Mouse (Mus musculus): ENCODE data around the gene Mafk. TPM values are rescaled to one million over a fixed set of nuclear protein-coding genes. Genes with fewer than 3 reads are reported as not detected.

Gene Mafk
- total RNA-seq, 2 experiments from 2014 or later = 6.8 TPM

GRCm38 (mm10) chr5:139849626-139850320 lies 58.5 kb downstream of the Mafk start:
- intact Hi-C loops (cut with DNase I) = no loop called here
- no peak for DNase-seq (ENCODE audit: low spot score in 2 of 2)

Small RNAs within 50 kb of the gene (microRNA-seq; reads per million reads assigned to microRNA genes)
- gene Mir7037 = 3.0 to 6.4 reads per million in 2 experiments

Other genes with a start within 250 kb of the Mafk start
- under 1 TPM in 1 of 2 experiments, not detected in 1; 0.39 TPM for gene Uncx, start 248.0 kb upstream of the Mafk start, total RNA-seq (2021)
- 1 to 10 TPM; 2.0 to 2.4 TPM for gene Micall2, start 55.2 kb upstream of the Mafk start, total RNA-seq (2021)
- 10 to 100 TPM; 82.7 to 91.5 TPM for gene Ints1, start 15.8 kb upstream of the Mafk start, total RNA-seq (2021)
- gene Tmem184a, start 28.4 kb downstream of the Mafk start, total RNA-seq (2021) = under 1 TPM in 1 of 2 experiments, not detected in 1; 0.48 TPM
- gene Gm26938, start 34.9 kb downstream of the Mafk start, total RNA-seq (2021) = not detected
- gene Psmg3, start 35.4 kb downstream of the Mafk start, total RNA-seq (2021) = 10 to 100 TPM; 20.5 to 21.0 TPM
- gene Elfn1, start 116.4 kb downstream of the Mafk start, total RNA-seq (2021) = 10 to 100 TPM; 35.0 to 37.6 TPM

All from left cerebral cortex, postnatal 25 days (tissue).